Mouse (Mus musculus): ENCODE measurements at regions not wholly inside any gene's neighbourhood (a gene's known extent, or its start where the extent isn't known, plus 50 kb on each side); places are given as distances from the start of the nearest gene placed in this dataset.

DNA sequence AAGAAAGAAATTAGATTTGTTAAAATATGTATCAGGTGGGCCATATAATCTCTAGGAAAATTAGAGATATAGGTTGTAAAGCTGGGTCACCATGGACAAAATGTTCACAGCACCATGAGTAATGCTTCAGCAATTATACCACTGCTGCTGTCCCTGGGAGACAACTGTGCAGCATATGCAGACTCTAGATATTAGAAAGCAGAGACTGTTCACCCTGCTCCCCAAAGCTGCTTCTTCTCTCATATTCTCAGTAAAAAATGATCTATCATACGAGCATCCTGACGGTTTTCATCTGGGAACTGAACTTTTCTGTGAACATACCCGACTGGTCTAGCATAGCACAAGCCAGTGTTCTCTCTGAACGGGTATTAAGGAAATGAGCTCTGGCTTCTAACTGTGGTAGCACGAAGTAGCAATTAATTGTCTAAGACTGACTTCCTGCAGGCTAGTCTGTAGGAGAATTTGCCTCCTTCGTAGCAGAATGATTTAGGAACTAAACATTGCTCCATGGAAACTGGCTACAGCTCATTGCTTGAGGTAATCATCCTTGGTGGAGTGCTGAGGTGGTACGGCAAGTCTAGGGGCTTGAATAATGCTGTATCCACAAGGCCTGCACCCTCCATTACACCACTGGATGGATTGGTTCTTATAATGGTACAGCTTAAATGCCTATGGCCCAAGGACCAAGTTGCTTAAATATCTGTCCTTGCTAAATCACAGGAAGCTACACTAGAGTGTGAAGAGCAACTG is 305.9 kb downstream of the Otol1 start:
- Histone ChIP-seq H3K27me3 (ENCODE audit: control insufficient read depth, insufficient read depth, insufficient read length) (no peaks in the 10 kb centered on the region), H3K4me2 (ENCODE audit: low read depth) (no peak overlapping the region), H3ac (ENCODE audit: control insufficient read depth, insufficient read length) (no peak overlapping the region), H3K36me3 (ENCODE audit: control insufficient read depth, insufficient read depth) (no peaks in the 10 kb centered on the region), H3K79me2 (ENCODE audit: control insufficient read depth, insufficient read depth) (no peaks in the 10 kb centered on the region), H3K4me3 (no peak overlapping the region)
- no peak for TF ChIP-seq E2F4 (IDR thresholded peaks at IDR 0.05; ENCODE audit: insufficient read depth)
- TF ChIP-seq POLR2AphosphoS2 (IDR thresholded peaks at IDR 0.05; ENCODE audit: insufficient read length, low read depth): no peak
- TF ChIP-seq CEBPB (IDR thresholded peaks at IDR 0.05; ENCODE audit: insufficient read depth, poor library complexity, severe bottlenecking): no peak
- TF ChIP-seq MYOG (IDR thresholded peaks at IDR 0.05; ENCODE audit: control insufficient read depth in 1 of 3, insufficient read depth in 1 of 3, insufficient read length in 2 of 3, low read depth in 2 of 3): no peak
- no peak for TF ChIP-seq USF1 (IDR thresholded peaks at IDR 0.05; ENCODE audit: low read depth)
- no peak for TF ChIP-seq TCF3 (IDR thresholded peaks at IDR 0.05; ENCODE audit: insufficient read length, low read depth)
- TF ChIP-seq MYOD1 (IDR thresholded peaks at IDR 0.05; ENCODE audit: control insufficient read depth in 1 of 3, insufficient read length in 2 of 3, low read depth in 2 of 3): no peak
- TF ChIP-seq TCF12 (IDR thresholded peaks at IDR 0.05; ENCODE audit: insufficient read depth, poor library complexity, severe bottlenecking): no peak
- no peak for TF ChIP-seq POLR2A (IDR thresholded peaks at IDR 0.05; ENCODE audit: insufficient read length, low read depth)
- no peak for TF ChIP-seq REST (IDR thresholded peaks at IDR 0.05; ENCODE audit: insufficient read depth, insufficient read length)
- TF ChIP-seq SRF (IDR thresholded peaks at IDR 0.05; ENCODE audit: control insufficient read depth, insufficient read length, low read depth): no peak
- TF ChIP-seq MAX (IDR thresholded peaks at IDR 0.05; ENCODE audit: low read depth): no peak

DNA sequence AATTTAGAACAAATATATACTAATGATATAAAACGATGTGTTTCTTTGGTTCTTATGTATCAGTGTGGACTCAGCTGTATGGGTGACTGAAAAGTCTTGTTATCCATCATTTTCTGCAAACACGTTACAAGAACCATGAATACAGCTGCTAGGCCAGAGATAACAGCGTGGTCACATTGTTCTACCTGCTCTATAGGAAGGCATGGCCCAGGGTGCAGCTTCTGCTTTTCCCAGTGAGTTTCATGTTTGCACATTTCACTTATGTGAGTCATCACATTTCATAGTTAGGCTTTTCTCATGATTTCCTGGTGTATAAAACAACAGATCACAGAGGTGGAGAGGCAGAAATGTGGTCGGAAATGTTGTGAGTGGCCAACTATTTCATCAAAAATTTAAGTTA is 306.8 kb downstream of the Otol1 start:
- TF ChIP-seq TCF3 (IDR thresholded peaks at IDR 0.05; ENCODE audit: insufficient read length, low read depth) (no peak), USF1 (IDR thresholded peaks at IDR 0.05; ENCODE audit: low read depth) (no peak), POLR2AphosphoS2 (IDR thresholded peaks at IDR 0.05; ENCODE audit: insufficient read length, low read depth) (no peak), TCF12 (IDR thresholded peaks at IDR 0.05; ENCODE audit: insufficient read depth, poor library complexity, severe bottlenecking) (no peak), E2F4 (IDR thresholded peaks at IDR 0.05; ENCODE audit: insufficient read depth) (no peak), CEBPB (IDR thresholded peaks at IDR 0.05; ENCODE audit: insufficient read depth, poor library complexity, severe bottlenecking) (no peak), MAX (IDR thresholded peaks at IDR 0.05; ENCODE audit: low read depth) (no peak), MYOG (IDR thresholded peaks at IDR 0.05; ENCODE audit: control insufficient read depth in 1 of 3, insufficient read depth in 1 of 3, insufficient read length in 2 of 3, low read depth in 2 of 3) (no peak), REST (IDR thresholded peaks at IDR 0.05; ENCODE audit: insufficient read depth, insufficient read length) (no peak), SRF (IDR thresholded peaks at IDR 0.05; ENCODE audit: control insufficient read depth, insufficient read length, low read depth) (no peak), MYOD1 (IDR thresholded peaks at IDR 0.05; ENCODE audit: control insufficient read depth in 1 of 3, insufficient read length in 2 of 3, low read depth in 2 of 3) (no peak), POLR2A (IDR thresholded peaks at IDR 0.05; ENCODE audit: insufficient read length, low read depth) (no peak)
- H3K79me2 ChIP-seq (ENCODE audit: control insufficient read depth, insufficient read depth): no peaks in the 10 kb centered on the region
- H3ac ChIP-seq (ENCODE audit: control insufficient read depth, insufficient read length): no peak overlapping the region
- H3K4me3 ChIP-seq: no peak overlapping the region
- no peaks in the 10 kb centered on the region for H3K36me3 ChIP-seq (ENCODE audit: control insufficient read depth, insufficient read depth)
- H3K4me2 ChIP-seq (ENCODE audit: low read depth): no peak overlapping the region
- H3K27me3 ChIP-seq (ENCODE audit: control insufficient read depth, insufficient read depth, insufficient read length): no peaks in the 10 kb centered on the region

DNA sequence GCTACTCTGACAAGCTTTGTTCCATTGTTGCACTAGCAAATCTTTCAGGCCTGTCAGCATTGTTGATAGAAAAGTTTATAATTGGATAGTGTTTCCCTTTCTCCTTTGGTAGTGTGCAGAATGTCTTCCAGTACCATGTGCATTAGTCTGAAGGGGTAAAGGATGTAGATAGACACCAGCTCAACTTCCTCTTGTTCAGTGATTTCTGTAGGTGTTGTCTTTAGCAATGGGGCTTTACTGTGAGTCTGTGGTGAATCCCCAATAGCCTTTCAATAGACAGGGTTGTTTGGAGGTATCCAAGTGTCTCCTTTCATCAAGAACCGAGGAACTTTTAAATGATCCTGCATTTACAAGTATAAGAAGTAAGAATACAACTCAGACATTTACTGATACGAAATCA is 311.0 kb downstream of the Otol1 start:
- Histone ChIP-seq H3K36me3 (ENCODE audit: control insufficient read depth, insufficient read depth) (no peaks in the 10 kb centered on the region), H3K4me3 (no peak overlapping the region), H3ac (ENCODE audit: control insufficient read depth, insufficient read length) (no peak overlapping the region), H3K27me3 (ENCODE audit: control insufficient read depth, insufficient read depth, insufficient read length) (no peaks in the 10 kb centered on the region), H3K4me2 (ENCODE audit: low read depth) (no peak overlapping the region), H3K79me2 (ENCODE audit: control insufficient read depth, insufficient read depth) (no peaks in the 10 kb centered on the region)
- TF ChIP-seq REST (IDR thresholded peaks at IDR 0.05; ENCODE audit: insufficient read depth, insufficient read length) (no peak), SRF (IDR thresholded peaks at IDR 0.05; ENCODE audit: control insufficient read depth, insufficient read length, low read depth) (no peak), MYOG (IDR thresholded peaks at IDR 0.05; ENCODE audit: control insufficient read depth in 1 of 3, insufficient read depth in 1 of 3, insufficient read length in 2 of 3, low read depth in 2 of 3) (no peak), POLR2AphosphoS2 (IDR thresholded peaks at IDR 0.05; ENCODE audit: insufficient read length, low read depth) (no peak), TCF3 (IDR thresholded peaks at IDR 0.05; ENCODE audit: insufficient read length, low read depth) (no peak), MAX (IDR thresholded peaks at IDR 0.05; ENCODE audit: low read depth) (no peak), TCF12 (IDR thresholded peaks at IDR 0.05; ENCODE audit: insufficient read depth, poor library complexity, severe bottlenecking) (no peak), E2F4 (IDR thresholded peaks at IDR 0.05; ENCODE audit: insufficient read depth) (no peak), MYOD1 (IDR thresholded peaks at IDR 0.05; ENCODE audit: control insufficient read depth in 1 of 3, insufficient read length in 2 of 3, low read depth in 2 of 3) (no peak), USF1 (IDR thresholded peaks at IDR 0.05; ENCODE audit: low read depth) (no peak), POLR2A (IDR thresholded peaks at IDR 0.05; ENCODE audit: insufficient read length, low read depth) (no peak), CEBPB (IDR thresholded peaks at IDR 0.05; ENCODE audit: insufficient read depth, poor library complexity, severe bottlenecking) (no peak)

DNA sequence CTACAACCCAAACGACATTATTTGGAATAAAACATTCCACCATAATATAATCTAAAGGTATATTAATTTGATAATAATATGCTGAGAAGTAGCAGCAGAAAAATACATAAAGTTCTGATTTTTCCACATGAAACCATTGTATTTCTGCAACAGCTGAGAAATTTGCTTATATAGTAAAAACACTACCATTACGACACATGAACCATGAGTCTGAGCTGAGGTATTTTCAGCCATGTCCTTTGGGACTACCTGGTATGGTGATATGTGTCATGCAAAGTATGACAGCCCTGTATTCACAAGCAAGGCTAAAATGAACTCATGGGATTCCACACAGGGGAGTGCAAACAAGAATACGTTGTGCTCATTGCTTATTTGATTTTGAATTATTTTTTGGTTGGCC is 311.7 kb downstream of the Otol1 start:
- H3K4me2 ChIP-seq (ENCODE audit: low read depth): no peak overlapping the region
- H3K27me3 ChIP-seq (ENCODE audit: control insufficient read depth, insufficient read depth, insufficient read length): no peaks in the 10 kb centered on the region
- TF ChIP-seq MYOG (IDR thresholded peaks at IDR 0.05; ENCODE audit: control insufficient read depth in 1 of 3, insufficient read depth in 1 of 3, insufficient read length in 2 of 3, low read depth in 2 of 3): no peak
- no peak for TF ChIP-seq MAX (IDR thresholded peaks at IDR 0.05; ENCODE audit: low read depth)
- TF ChIP-seq USF1 (IDR thresholded peaks at IDR 0.05; ENCODE audit: low read depth): no peak
- TF ChIP-seq POLR2A (IDR thresholded peaks at IDR 0.05; ENCODE audit: insufficient read length, low read depth): no peak
- no peak for TF ChIP-seq MYOD1 (IDR thresholded peaks at IDR 0.05; ENCODE audit: control insufficient read depth in 1 of 3, insufficient read length in 2 of 3, low read depth in 2 of 3)
- TF ChIP-seq E2F4 (IDR thresholded peaks at IDR 0.05; ENCODE audit: insufficient read depth): no peak
- no peak for TF ChIP-seq SRF (IDR thresholded peaks at IDR 0.05; ENCODE audit: control insufficient read depth, insufficient read length, low read depth)
- no peak for TF ChIP-seq TCF3 (IDR thresholded peaks at IDR 0.05; ENCODE audit: insufficient read length, low read depth)

More for the DNA sequence above, 311.7 kb downstream of the Otol1 start:
- no peak overlapping the region for H3K4me3 ChIP-seq
- no peaks in the 10 kb centered on the region for H3K79me2 ChIP-seq (ENCODE audit: control insufficient read depth, insufficient read depth)
- H3ac ChIP-seq (ENCODE audit: control insufficient read depth, insufficient read length): no peak overlapping the region
- no peaks in the 10 kb centered on the region for H3K36me3 ChIP-seq (ENCODE audit: control insufficient read depth, insufficient read depth)

Data from myocyte (in vitro differentiated cells).